8 mouse cellular contexts compared by ENCODE assay signal in genomic region chr11:20794196-20794912, GRCm38 (mm10). TPM values are rescaled to one million over a fixed set of nuclear protein-coding genes. Genes with fewer than 3 reads are reported as not detected.
A peak's percentile ranks its signal among the peaks of the same experiment; 100 is the strongest.
DNase-seq lines count a peak whose midpoint lies in the region; ATAC-seq lines count a peak whose summit lies in the region.

No protein-coding gene starts in this region.

- H3K4me2 ChIP-seq in hindbrain, embryonic 12.5 days (replicated peaks) = 0 out of 2 replicates have a peak overlapping the region, but pooled peaks have one; percentile 9

- ATAC-seq in hindbrain, embryonic 12.5 days (ENCODE audit: low FRiP score) = peak; percentile 91

- no peak overlapping the region for H3K27ac ChIP-seq in hindbrain, embryonic 12.5 days

- H3K9ac ChIP-seq in hindbrain, embryonic 12.5 days = no peak overlapping the region

- no peak overlapping the region for H3K4me3 ChIP-seq in hindbrain, embryonic 12.5 days

- WGBS in hindbrain, embryonic 12.5 days = 35% methylated on average over 10 of the region's 10 CpGs

- peak; percentile 77 for DNase-seq in Muller cell, postnatal 12 days (ENCODE audit: inconsistent ontology term)
- DNase-seq in cerebellum, adult 9-11 months = peak; percentile 66
- DNase-seq in frontal cortex, postnatal 10 days (ENCODE audit: low spot score in 2 of 2) = peak; percentile 60 to 78
- DNase-seq in layer of hippocampus, postnatal 25 days (ENCODE audit: extremely low spot score in 1 of 2, low spot score in 1 of 2) = peak; percentile 78 to 92
- DNase-seq in lung, postnatal 14 days = peak; percentile 90
- peak; percentile 92 for DNase-seq in retina, embryonic 14.5 days (ENCODE audit: low spot score)
- DNase-seq in thymus, postnatal 36 days = peak; percentile 69 to 76

- H3K9me3 ChIP-seq in hindbrain, embryonic 12.5 days (replicated peaks) = 0 out of 2 replicates have a peak, but pooled peaks cover 4% of the 10 kb centered on the region

- no peaks in the 10 kb centered on the region for H3K36me3 ChIP-seq in hindbrain, embryonic 12.5 days

- no peaks in the 10 kb centered on the region for H3K4me1 ChIP-seq in hindbrain, embryonic 12.5 days

- H3K27me3 ChIP-seq in hindbrain, embryonic 12.5 days = no peaks in the 10 kb centered on the region

RNA-seq across cellular contexts. Expression of gene Lgalsl, which starts 36.5 kb away (rescaled TPM):
- polyA plus RNA-seq in hindbrain, embryonic 12.5 days (2016; fragmentation: Nextera tagmentation; extraction: Ambion mirVana) = 42.1 and 47.7 TPM in 2 replicates
- total RNA-seq in layer of hippocampus, postnatal 25 days (2021) = 10 to 100 TPM; 70.7 to 80.6 TPM

RNA-seq across cellular contexts. Expression of gene Aftph, which starts 53.0 kb away (rescaled TPM):
- polyA plus RNA-seq in hindbrain, embryonic 12.5 days (2016; fragmentation: Nextera tagmentation; extraction: Ambion mirVana) = 35.4 and 35.9 TPM in 2 replicates
- total RNA-seq in layer of hippocampus, postnatal 25 days (2021) = 10 to 100 TPM; 77.2 to 77.3 TPM
